9 mouse cellular contexts compared by ENCODE assay signal in genomic region chr4:85819169-85819568, GRCm38 (mm10).
DNase-seq lines count a peak whose midpoint lies in the region; ATAC-seq lines count a peak whose summit lies in the region.
"Had no signal": no experiment of that assay in that cellular context is flagged by ENCODE, and none has a peak within 500 bp of the region (broad histone marks: within the 10 kb centered on the region; RNA-seq: fewer than 3 reads in every experiment).

No protein-coding gene starts in this region.

- H3K27ac ChIP-seq in forebrain, embryonic 12.5 days = no peak overlapping the region

- H3K36me3 ChIP-seq in forebrain, embryonic 12.5 days (replicated peaks) = no peaks in the 10 kb centered on the region

- no peak overlapping the region for H3K4me2 ChIP-seq in forebrain, embryonic 12.5 days

- no peaks in the 10 kb centered on the region for H3K27me3 ChIP-seq in forebrain, embryonic 12.5 days

- no peak overlapping the region for H3K9ac ChIP-seq in forebrain, embryonic 12.5 days

- H3K4me3 ChIP-seq in forebrain, embryonic 12.5 days (replicated peaks) = no peak overlapping the region
- H3K4me3 ChIP-seq: myocyte had no signal

- H3K9me3 ChIP-seq in forebrain, embryonic 12.5 days = no peaks in the 10 kb centered on the region

- ATAC-seq in forebrain, embryonic 12.5 days (ENCODE audit: low FRiP score) = peak; percentile 11; the same call in 1 of the 2 replicates
- ATAC-seq in inflammation-experienced regulatory T-cells, adult 6 months = no peak

- peak; percentile 63 for DNase-seq in adrenal gland, postnatal 10 days
- no peak for DNase-seq in adrenal gland, postnatal 4 days (ENCODE audit: low spot score in 2 of 2)
- DNase-seq in urinary bladder, postnatal 14 days (ENCODE audit: low spot score) = peak; percentile 45
- no peak for DNase-seq in urinary bladder, postnatal 4 days (ENCODE audit: low spot score in 2 of 2)
- peak; percentile 40 to 54 for DNase-seq in kidney, postnatal 4 days
- peak; percentile 77 for DNase-seq in lung, postnatal 36 days

- no peaks in the 10 kb centered on the region; the same call in 1 of the 2 replicates for H3K4me1 ChIP-seq in forebrain, embryonic 12.5 days

- WGBS in forebrain, embryonic 12.5 days = 83% methylated on average over 1 of the region's 1 CpGs

Comparison
In these comparisons a context has a peak if more than half of its experiments do, and no peak if none do; other contexts are left out.
1. DNase-seq: peak in adrenal gland, postnatal 10 days (single experiment), urinary bladder, postnatal 14 days (single experiment), kidney, postnatal 4 days (2 of 2) and lung, postnatal 36 days (single experiment); none in adrenal gland, postnatal 4 days (0 of 2) and urinary bladder, postnatal 4 days (0 of 2).